Mouse (Mus musculus) limb, embryonic 11.5 days (tissue): ENCODE data around the gene Tmx4. TPM values are rescaled to one million over a fixed set of nuclear protein-coding genes. Genes with fewer than 3 reads are reported as not detected.

Experiments used
- ATAC-seq: fragments of 200-750 bp; cut with Nextera tagmentation; 2 replicates; pipeline ENCODE4 v1.8.0; 2017; ENCODE audit warnings: low read depth; ENCODE audit not compliant: insufficient number of reproducible peaks, low FRiP score, low TSS enrichment
- DNase-seq: peaks from one replicate; pipeline ENCODE4 v3.0.0-alpha.2; 2015; ENCODE audit warnings: low spot score
- H3K27ac ChIP-seq: fragments of 300-500 bp; sonication (generic); replicated peaks from 2 replicates; pipeline ENCODE4 v1.5.1; 2014; ENCODE audit warnings: low read depth, mild to moderate bottlenecking, low read length
- H3K27me3 ChIP-seq: fragments of 300-500 bp; sonication (generic); 2 replicates; pipeline ENCODE4 v1.6.1; 2014; ENCODE audit warnings: mild to moderate bottlenecking, low read length, mixed read lengths; ENCODE audit not compliant: control insufficient read depth, insufficient read depth
- H3K36me3 ChIP-seq: fragments of 300-500 bp; sonication (generic); 2 replicates; pipeline ENCODE4 v1.6.1; 2014; ENCODE audit warnings: mild to moderate bottlenecking, low read length, moderate library complexity, mixed read lengths; ENCODE audit not compliant: control insufficient read depth, insufficient read depth
- H3K4me1 ChIP-seq: fragments of 300-500 bp; sonication (generic); 2 replicates; pipeline ENCODE4 v1.6.1; 2014; ENCODE audit warnings: low read length, mixed read lengths; ENCODE audit not compliant: control insufficient read depth, insufficient read depth
- H3K4me2 ChIP-seq: fragments of 300-500 bp; sonication (generic); 2 replicates; pipeline ENCODE4 v1.6.1; 2014; ENCODE audit warnings: low read depth, mild to moderate bottlenecking, moderate library complexity; ENCODE audit not compliant: severe bottlenecking
- H3K4me3 ChIP-seq: fragments of 300-500 bp; sonication (generic); 2 replicates; pipeline ENCODE4 v1.5.1; 2014; ENCODE audit warnings: low read depth, low read length
- H3K9ac ChIP-seq: fragments of 300-500 bp; sonication (generic); 2 replicates; pipeline ENCODE4 v1.6.1; 2014; ENCODE audit warnings: mild to moderate bottlenecking, low read length
- H3K9me3 ChIP-seq: fragments of 300-500 bp; sonication (generic); 2 replicates; pipeline ENCODE4 v1.6.1; 2016; ENCODE audit warnings: low read length; ENCODE audit not compliant: control insufficient read depth
- WGBS: fragments of 180-500 bp; shearing (Covaris S2); extraction: QIAGEN DNeasy Blood & Tissue Kit; methylation state at CpG from one replicate; pipeline ENCODE4 v1.1.7; 2014; 5-methylcytosine and 5-hydroxymethylcytosine counted together
- polyA plus RNA-seq: library from polyadenylated mRNA; unstranded; fragments of >200 nt; fragmentation: Nextera tagmentation; extraction: Ambion mirVana; gene quantifications from 2 replicates; pipeline ENCODE4 v1.2.1, GENCODE M21; 2014

Gene Tmx4
- 25.3 and 28.7 TPM in 2 replicates for polyA plus RNA-seq

DNA sequence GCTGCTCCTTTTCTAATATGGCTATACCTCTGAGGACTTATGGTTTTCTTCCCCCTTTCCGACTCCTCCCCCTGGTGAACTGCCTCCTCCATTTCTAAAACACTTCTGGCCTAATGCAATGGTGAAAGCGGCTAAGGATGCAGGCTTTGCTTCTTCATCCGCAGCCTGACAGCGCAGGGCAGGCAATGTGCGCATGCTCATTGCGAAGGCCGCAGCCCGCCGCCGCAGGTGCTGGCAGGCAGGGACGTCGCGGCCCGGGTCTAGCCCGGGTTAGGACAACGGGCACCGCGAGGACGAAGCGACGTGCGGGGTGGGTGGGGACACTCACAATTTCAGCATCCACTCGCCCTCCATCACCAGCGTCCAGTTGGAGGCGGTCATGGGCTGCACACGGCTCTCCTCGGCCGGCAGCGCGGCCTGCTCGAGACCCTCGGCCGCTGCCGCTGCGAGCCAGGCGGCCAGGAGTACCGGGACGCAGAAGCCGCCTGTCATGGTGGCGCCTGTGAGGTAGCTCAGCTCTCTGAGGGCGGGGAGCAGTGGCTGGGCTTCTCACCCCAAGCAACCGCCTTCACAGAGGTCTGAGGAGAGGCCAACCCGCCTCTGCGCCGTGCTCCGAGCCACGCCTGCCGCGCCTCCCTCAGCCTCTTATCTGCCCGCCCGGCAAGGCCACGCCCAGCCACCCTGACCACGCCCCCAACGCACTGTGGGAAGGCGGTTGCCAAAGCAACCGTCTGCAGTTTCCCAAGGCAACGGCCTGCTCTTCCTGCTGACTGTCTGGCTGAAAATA lies at the start of gene Tmx4:
Gene Tmx4 (minus strand): TSS at position 632 of the 787 bp plus-strand sequence.
- Histone ChIP-seq H3K9me3 (no peaks in the 10 kb centered on the region), H3K4me2 (peak within 1 kb of the TSS; percentile 55), H3K4me1 (peaks cover 3% of the 10 kb centered on the region; the same call in 1 of the 2 replicates), H3K9ac (peak within 1 kb of the TSS; percentile 82), H3K36me3 (no peaks in the 10 kb centered on the region), H3K4me3 (peak within 1 kb of the TSS; percentile 74), H3K27ac (peak within 1 kb of the TSS; percentile 95), H3K27me3 (no peaks in the 10 kb centered on the region)
- WGBS: under 1% methylated on average over 56 of the region's 57 CpGs
- ATAC-seq (peak; percentile 99), DNase-seq (peak; percentile 99)

- H3K4me1 ChIP-seq: no peaks in the 10 kb centered on the region
- no peak overlapping the region for H3K4me3 ChIP-seq
- ATAC-seq: no peak
- no peaks in the 10 kb centered on the region for H3K27me3 ChIP-seq
- H3K9ac ChIP-seq: no peak overlapping the region
- no peaks in the 10 kb centered on the region for H3K36me3 ChIP-seq
- H3K9me3 ChIP-seq: no peaks in the 10 kb centered on the region
- no peak for DNase-seq
- no peak overlapping the region for H3K27ac ChIP-seq
- 72% methylated on average over 1 of the region's 1 CpGs for WGBS
- H3K4me2 ChIP-seq: no peak overlapping the region
Observed at GRCm38 (mm10) chr2:134692125-134692524, 48.2 kb upstream of the Tmx4 start.

GRCm38 (mm10) chr2:134691055-134691454 lies 47.1 kb upstream of the Tmx4 start:
- H3K9ac ChIP-seq: no peak overlapping the region
- H3K4me3 ChIP-seq: no peak overlapping the region
- 90% methylated on average over 7 of the region's 7 CpGs for WGBS
- ATAC-seq (no peak), DNase-seq (no peak)
- no peaks in the 10 kb centered on the region for H3K4me1 ChIP-seq
- no peaks in the 10 kb centered on the region for H3K27me3 ChIP-seq
- H3K9me3 ChIP-seq: no peaks in the 10 kb centered on the region
- H3K4me2 ChIP-seq: no peak overlapping the region
- H3K27ac ChIP-seq: no peak overlapping the region
- H3K36me3 ChIP-seq: no peaks in the 10 kb centered on the region

DNA sequence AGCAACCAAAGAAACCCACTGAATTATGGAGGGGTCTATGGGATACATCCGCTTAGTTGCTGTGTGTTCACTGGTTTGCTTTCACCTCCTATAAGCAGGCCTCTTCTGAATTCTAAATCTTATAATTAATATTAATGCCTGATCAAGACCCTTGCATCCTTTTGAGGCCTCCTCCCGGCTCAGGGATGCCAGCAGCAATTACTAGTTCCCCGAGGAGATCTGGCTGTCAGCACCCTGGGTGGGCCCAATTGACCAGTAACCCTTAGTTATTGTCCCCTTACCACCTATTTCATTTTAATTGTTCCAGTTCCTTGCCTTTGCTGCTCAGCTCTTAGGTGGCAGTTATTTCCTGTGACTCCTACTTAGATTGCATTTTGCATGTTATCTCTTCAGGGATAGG lies 38.4 kb upstream of the Tmx4 start:
- no peak for DNase-seq
- Histone ChIP-seq H3K9me3 (no peaks in the 10 kb centered on the region), H3K4me2 (no peak overlapping the region), H3K27me3 (no peaks in the 10 kb centered on the region), H3K4me1 (no peaks in the 10 kb centered on the region), H3K9ac (no peak overlapping the region), H3K36me3 (no peaks in the 10 kb centered on the region), H3K4me3 (no peak overlapping the region), H3K27ac (no peak overlapping the region)
- no peak for ATAC-seq
- WGBS: 52% methylated on average over 3 of the region's 3 CpGs

GRCm38 (mm10) chr2:134681271-134681961 lies 37.5 kb upstream of the Tmx4 start:
- DNase-seq: peak; percentile 28
- Histone ChIP-seq H3K9ac (no peak overlapping the region), H3K27me3 (no peaks in the 10 kb centered on the region), H3K4me3 (no peak overlapping the region), H3K27ac (no peak overlapping the region), H3K36me3 (no peaks in the 10 kb centered on the region), H3K9me3 (no peaks in the 10 kb centered on the region), H3K4me2 (no peak overlapping the region), H3K4me1 (no peaks in the 10 kb centered on the region)
- 38% methylated on average over 9 of the region's 9 CpGs for WGBS
- peak; percentile 62; the same call in 1 of the 2 replicates for ATAC-seq

GRCm38 (mm10) chr2:134679567-134679966 lies 35.6 kb upstream of the Tmx4 start:
- Histone ChIP-seq H3K4me3 (no peak overlapping the region), H3K9ac (no peak overlapping the region), H3K36me3 (no peaks in the 10 kb centered on the region), H3K27me3 (no peaks in the 10 kb centered on the region), H3K27ac (no peak overlapping the region), H3K4me1 (no peaks in the 10 kb centered on the region), H3K4me2 (no peak overlapping the region), H3K9me3 (no peaks in the 10 kb centered on the region)
- DNase-seq: no peak
- 68% methylated on average over 3 of the region's 3 CpGs for WGBS
- no peak for ATAC-seq

DNA sequence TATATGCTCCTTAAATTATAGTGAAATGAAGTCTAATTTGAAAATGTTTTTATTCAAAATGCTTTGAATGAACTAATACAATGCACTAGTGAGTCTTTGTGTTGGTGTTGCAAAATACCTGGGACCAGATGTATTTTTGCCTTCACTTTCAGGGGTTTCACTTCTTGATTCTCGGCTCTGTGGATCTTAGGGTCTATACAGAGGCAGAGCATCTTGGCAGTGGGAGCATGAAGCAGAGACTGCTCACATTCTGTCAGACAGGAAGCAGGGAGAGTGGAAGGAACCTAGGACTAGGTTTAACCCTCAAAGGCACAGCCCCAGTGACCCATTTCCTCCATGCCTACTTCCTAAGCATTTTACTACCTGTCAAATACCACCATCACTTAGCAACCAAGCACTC lies 31.5 kb upstream of the Tmx4 start:
- WGBS: 92% methylated on average over 1 of the region's 1 CpGs

DNA sequence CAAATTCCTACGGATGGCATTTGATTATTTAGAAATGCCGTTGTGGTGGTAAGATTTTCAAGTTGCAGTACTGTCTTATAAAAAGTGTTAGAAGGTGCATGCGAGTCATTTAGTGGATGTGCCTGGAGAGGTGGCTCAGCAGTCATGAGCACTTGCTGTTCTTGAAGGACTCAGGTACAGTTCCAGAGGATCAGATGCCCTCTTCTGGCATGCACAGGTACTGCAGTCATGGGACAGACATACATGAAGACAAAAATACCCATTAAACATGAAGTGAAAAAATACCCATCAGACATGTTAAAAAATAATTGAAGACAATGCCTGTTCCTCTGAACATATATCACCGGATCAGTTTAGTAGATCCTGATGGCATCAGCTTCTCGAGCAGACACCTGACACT lies 29.7 kb upstream of the Tmx4 start:
- H3K27ac ChIP-seq: no peak overlapping the region
- no peaks in the 10 kb centered on the region for H3K9me3 ChIP-seq
- no peaks in the 10 kb centered on the region for H3K27me3 ChIP-seq
- ATAC-seq (no peak), DNase-seq (peak; percentile 53)
- no peak overlapping the region for H3K4me3 ChIP-seq
- WGBS: 68% methylated on average over 5 of the region's 5 CpGs
- H3K4me2 ChIP-seq: no peak overlapping the region
- no peaks in the 10 kb centered on the region for H3K4me1 ChIP-seq
- no peaks in the 10 kb centered on the region for H3K36me3 ChIP-seq
- no peak overlapping the region for H3K9ac ChIP-seq

More for the DNA sequence above, 31.5 kb upstream of the Tmx4 start:
- Histone ChIP-seq H3K27ac (no peak overlapping the region), H3K36me3 (no peaks in the 10 kb centered on the region), H3K4me2 (no peak overlapping the region), H3K4me3 (no peak overlapping the region), H3K9me3 (no peaks in the 10 kb centered on the region), H3K27me3 (no peaks in the 10 kb centered on the region), H3K9ac (no peak overlapping the region), H3K4me1 (no peaks in the 10 kb centered on the region)
- no peak for DNase-seq
- ATAC-seq: no peak
